Mouse (Mus musculus) heart, postnatal 25 days (tissue): ENCODE measurements at regions not wholly inside any gene's neighbourhood (a gene's known extent, or its start where the extent isn't known, plus 50 kb on each side); places are given as distances from the start of the nearest gene placed in this dataset.

Experiments
- DNase-seq: peaks from one replicate; pipeline ENCODE4 v3.0.0; 2022; ENCODE audit warnings: low spot score
- intact Hi-C: fragments of 180-260 bp; cut with DNase I; formaldehyde crosslinking; loops from one replicate; pipeline ENCODE4 v1.15.1; 2025

DNA sequence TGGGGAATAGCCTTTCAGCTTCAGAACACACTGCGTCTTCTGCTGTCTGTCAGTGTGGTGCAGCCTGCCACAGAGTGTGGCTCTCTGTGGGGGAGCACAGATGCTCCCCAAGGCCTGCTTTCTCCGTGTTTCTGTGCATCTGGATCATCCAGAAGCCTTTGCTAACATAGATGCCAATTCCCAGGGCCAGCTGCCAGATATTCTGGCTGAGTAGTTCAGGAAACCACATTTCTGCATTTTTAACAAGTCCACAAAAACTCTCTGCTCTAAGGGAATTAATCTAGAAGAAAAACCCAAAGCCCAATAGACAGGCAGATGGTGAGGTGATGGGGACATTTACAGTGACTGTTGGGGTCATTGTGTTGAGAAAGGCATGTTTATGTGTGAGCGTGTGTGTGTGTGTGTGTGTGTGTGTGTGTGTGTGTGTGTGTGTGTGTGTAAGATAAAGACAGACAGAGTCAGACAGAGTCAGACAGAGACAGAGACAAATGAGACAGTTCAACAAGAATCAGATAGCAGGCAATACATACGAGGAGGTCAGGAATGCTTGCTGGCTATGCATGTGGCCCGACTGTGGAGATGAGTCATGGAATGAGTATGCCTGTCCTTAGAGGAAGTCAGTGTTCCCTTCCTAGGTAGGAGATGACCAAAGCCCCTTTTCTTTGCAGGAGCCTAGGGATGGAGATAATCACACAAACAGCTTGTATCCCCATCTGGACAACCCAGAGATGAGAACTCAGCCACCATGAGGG lies 176.3 kb upstream of the Spaca1 start:
- intact Hi-C loops = no loop called here
- no peak for DNase-seq

DNA sequence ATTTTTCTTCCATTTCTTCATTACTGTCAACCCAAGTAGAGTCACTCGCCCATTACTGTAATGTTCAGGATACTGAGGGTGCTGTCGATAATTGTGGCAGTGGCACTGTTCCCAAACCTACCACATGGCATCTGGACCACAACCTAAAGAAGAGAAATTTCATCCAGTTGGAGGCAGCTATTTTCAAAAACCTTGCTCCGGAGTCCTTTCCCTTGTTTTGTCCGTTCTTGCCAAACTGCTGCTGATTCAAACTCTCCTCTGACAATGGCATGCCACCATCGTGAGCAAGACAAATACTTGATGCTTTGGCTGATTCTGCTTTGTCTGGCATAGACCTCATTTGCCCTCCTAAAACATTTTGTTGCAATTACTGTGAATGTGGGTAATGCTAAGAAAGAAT lies 176.9 kb upstream of the Spaca1 start:
- intact Hi-C loops = no loop called here
- no peak for DNase-seq

DNA sequence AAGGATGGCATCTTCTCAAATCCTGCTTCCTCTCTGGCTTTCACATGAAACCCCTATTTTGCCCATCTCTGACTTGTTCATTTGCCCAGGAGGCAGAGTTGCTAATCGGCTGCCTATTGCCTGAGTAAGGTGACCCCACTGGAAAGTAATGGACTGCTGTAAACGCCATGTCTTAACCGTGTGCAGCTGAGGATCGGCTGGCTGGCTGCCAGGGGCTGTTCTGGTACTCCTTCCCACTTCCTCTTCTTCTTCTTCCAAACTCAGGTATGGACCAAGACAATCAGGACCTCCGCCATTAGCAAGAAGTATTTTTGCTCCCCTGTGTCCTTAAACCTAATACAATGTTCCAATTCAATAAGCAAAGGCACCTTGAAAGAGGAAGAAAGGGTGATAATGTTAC lies 177.6 kb upstream of the Spaca1 start:
- intact Hi-C loops = no loop called here

DNA sequence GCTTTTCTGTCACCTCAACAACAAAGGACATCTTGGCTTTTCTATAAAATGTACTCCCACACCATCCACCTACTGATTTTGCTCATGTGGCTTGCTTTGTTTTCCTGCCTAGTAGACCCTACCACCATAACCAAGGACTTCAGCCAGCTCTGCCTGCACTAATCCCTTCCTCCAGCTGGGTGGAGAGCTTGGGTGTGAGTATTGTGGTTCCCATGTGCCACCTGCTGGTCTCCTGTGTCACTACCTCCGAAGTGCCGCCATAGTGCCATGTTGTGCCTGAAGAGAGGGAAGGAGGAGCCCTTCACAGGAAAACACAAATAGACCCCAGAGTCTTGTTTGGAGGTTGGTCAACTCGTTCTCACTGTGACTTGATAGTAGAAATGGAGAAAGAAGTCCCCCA lies 181.3 kb upstream of the Spaca1 start:
- DNase-seq = no peak
- intact Hi-C loops = loop anchor here (2.0 kb wide), 1 partner anchor 828 kb away; no protein-coding TSS in a partner anchor

More for the DNA sequence above, 177.6 kb upstream of the Spaca1 start:
- no peak for DNase-seq

GRCm38 (mm10) chr4:34234204-34234603 lies 184.2 kb upstream of the Spaca1 start:
- intact Hi-C loops = no loop called here
- no peak for DNase-seq

GRCm38 (mm10) chr4:34234645-34235044 lies 184.7 kb upstream of the Spaca1 start:
- intact Hi-C loops = no loop called here
- DNase-seq = no peak

- DNase-seq = no peak
- intact Hi-C loops = no loop called here
Observed at GRCm38 (mm10) chr4:34237791-34238190, 187.8 kb upstream of the Spaca1 start.

DNA sequence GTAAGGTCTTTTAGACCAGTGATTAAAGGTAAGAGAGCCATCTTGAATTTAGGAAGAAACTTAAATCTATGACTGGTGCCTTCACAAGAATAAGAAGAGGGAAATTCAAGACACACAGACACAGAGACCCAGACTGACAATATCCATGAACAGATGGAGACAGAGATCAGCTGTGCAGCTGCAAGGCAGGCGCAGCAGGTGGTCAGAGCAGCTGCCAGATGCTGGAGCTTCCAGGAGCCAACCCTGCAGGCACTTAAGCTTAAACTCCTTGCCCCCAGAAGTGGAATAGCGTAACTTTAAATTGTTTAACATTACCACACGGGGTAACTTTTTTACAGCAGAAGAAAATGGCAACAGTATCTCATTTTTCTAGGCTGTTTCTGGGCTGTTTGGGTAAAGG lies 189.6 kb upstream of the Spaca1 start:
- intact Hi-C loops = no loop called here
- DNase-seq = no peak

DNA sequence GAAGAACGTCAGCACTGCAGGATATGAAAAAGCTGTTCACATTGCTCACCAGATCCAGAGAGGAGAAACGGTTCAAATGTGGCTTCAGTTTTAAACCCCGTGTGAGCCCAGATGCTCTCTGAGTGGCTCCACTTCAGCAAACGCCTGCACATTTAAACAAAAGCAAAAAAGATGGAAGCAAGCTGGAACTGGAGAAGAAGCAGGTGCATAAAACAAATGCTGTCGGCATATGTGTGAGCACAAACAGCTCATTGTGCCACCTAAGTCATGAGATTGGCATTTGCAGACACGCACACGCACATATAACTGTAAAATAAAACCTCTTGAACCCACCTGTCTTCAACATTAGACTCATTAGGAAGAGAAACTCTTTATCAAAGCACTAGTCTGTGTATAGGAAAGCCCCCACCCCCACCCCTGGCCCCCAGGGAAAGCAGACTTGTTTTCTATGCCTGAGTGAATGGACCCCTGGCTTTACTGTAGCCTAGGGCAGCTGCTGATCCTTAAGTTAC lies 191.1 kb upstream of the Spaca1 start:
- intact Hi-C loops = no loop called here
- no peak for DNase-seq

DNA sequence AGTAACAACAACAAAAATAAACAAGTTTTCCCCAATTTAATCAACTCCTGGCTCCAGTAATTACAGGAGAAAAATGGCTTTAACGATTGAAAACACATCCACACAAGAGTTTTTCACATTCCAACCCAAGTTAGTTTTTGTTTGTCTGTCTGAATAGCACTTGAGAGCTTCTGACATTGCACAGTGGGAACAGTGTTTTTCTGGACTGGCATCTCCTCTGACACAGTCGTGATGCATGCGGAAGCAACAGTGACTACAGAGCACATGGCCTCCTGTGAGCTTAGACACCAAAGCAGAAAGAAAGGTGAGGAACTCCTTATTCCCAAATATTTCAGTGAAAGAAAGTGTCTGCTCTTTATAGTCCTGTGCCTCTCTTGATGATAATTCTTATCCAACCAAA lies 191.7 kb upstream of the Spaca1 start:
- intact Hi-C loops = no loop called here
- no peak for DNase-seq

DNA sequence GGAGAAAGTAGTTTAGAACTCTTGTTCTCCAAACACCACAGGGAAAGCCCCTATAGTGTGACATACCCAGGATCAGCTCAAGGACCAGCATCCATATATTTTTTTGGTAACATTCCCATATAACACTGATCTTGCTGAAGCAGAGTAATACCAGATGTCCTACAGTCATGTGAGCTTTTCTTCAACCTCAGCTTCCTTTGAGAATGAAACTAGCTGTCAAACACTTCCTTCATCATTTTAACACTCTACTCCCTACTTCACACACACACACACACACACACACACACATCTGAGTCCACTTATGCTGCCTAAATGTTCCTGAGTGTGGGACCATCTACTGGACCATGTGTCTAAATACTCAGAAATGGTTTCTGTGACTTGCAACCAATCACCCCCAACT lies 209.5 kb upstream of the Spaca1 start:
- intact Hi-C loops = no loop called here
- no peak for DNase-seq

- DNase-seq = no peak
Observed at GRCm38 (mm10) chr4:34260468-34260867, 210.5 kb upstream of the Spaca1 start.

DNA sequence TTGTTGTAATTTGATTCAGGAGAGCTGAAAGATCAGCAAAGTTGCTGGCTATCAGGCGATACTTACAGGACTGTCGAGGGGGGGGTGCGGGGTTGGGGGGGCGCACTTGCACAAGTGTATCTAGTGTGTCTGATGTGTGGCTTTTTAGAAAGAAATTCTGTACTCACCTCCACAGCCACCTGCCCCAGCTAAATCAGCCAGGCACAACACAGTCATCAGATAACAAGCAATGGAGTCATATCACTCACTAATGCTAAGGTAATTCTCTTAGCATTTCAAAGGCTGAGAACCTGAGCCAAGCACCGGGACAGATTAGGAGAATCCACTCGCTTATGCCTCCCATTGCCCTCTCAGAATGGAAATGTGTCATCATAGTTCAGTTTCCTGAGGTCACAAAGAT lies 211.8 kb upstream of the Spaca1 start:
- no peak for DNase-seq
- intact Hi-C loops = no loop called here

More at GRCm38 (mm10) chr4:34260468-34260867, 210.5 kb upstream of the Spaca1 start:
- intact Hi-C loops = no loop called here

GRCm38 (mm10) chr4:34264431-34264830 lies 214.4 kb upstream of the Spaca1 start:
- no peak for DNase-seq
- intact Hi-C loops = no loop called here

- intact Hi-C loops = no loop called here
- no peak for DNase-seq
Observed at GRCm38 (mm10) chr4:34274316-34274715, 224.3 kb upstream of the Spaca1 start.

DNA sequence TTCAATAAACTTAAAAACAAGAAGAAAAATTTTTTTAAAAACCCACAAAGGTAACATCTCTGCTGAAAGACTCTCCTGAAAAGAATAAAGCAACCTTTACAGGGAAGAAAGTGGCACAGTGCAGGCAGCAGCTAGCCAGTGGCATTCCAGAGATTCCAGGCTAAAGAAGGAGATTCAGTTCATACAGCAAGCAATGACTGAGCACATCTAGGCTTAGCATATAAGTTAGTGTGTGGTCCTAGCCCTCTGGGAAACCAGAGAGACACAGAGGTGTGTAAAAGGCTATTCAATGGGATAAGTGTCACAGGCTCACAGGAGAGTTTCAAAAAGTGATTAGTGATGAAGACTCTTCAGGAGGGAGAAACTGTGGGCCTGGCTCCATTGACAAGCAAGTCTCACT lies 225.4 kb upstream of the Spaca1 start:
- no peak for DNase-seq
- intact Hi-C loops = no loop called here

GRCm38 (mm10) chr4:34302504-34303108 lies 248.1 kb upstream of the Akirin2 start:
- intact Hi-C loops = no loop called here
- DNase-seq = no peak

GRCm38 (mm10) chr4:34308921-34309563 lies 241.7 kb upstream of the Akirin2 start:
- DNase-seq = no peak
- intact Hi-C loops = no loop called here

- intact Hi-C loops = no loop called here
- no peak for DNase-seq
Observed at GRCm38 (mm10) chr4:34310061-34310642, 240.6 kb upstream of the Akirin2 start.

DNA sequence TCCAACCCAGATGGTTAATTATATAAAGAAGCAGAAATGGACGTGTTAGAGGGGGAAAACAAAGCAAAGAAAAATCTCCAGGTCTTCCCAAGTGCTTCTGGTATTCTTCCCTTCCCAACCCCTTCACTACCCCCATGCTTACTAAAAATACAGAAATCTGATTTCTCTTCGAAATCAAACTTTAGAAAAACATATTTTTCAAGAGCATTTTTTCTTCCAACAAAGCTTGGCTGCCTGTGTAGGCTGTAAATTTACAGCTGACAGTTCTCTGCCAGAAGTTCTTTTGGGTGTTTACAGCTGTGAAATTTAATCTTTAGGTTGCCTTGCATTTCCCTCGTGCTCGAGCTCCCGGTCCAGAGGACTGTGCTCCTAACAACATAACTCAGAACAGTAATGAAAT lies 234.9 kb upstream of the Akirin2 start:
- DNase-seq = no peak
- intact Hi-C loops = no loop called here

GRCm38 (mm10) chr4:34322841-34323240 lies 227.9 kb upstream of the Akirin2 start:
- DNase-seq = no peak
- intact Hi-C loops = no loop called here
